Mouse (Mus musculus) heart, embryonic 10.5 days (tissue): ENCODE results near the gene B230307C23Rik. TPM values are rescaled to one million over a fixed set of nuclear protein-coding genes. Genes with fewer than 3 reads are reported as not detected.
"Not testable (repeated sequence)": the region's sequence is repeated elsewhere in the genome, so short reads cannot be mapped to it uniquely, and the experiment has no call there.

Experiments used
- DNase-seq: peaks from one replicate; pipeline ENCODE4 v3.0.0-alpha.2; 2017; ENCODE audit warnings: low spot score
- H3K27ac ChIP-seq: fragments of 300-500 bp; sonication (generic); 2 replicates; pipeline ENCODE4 v1.5.1; 2016; ENCODE audit warnings: mild to moderate bottlenecking
- H3K27me3 ChIP-seq: fragments of 300-500 bp; sonication (generic); 2 replicates; pipeline ENCODE4 v1.6.1; 2016; ENCODE audit warnings: mild to moderate bottlenecking; ENCODE audit not compliant: poor library complexity, insufficient read depth, severe bottlenecking
- H3K36me3 ChIP-seq: fragments of 300-500 bp; sonication (generic); 2 replicates; pipeline ENCODE4 v1.6.1; 2016; ENCODE audit warnings: mild to moderate bottlenecking, moderate library complexity
- H3K4me1 ChIP-seq: fragments of 300-500 bp; sonication (generic); 2 replicates; pipeline ENCODE4 v1.6.1; 2016; ENCODE audit warnings: mild to moderate bottlenecking
- H3K4me3 ChIP-seq: fragments of 300-500 bp; sonication (generic); 2 replicates; pipeline ENCODE4 v1.5.1; 2016; ENCODE audit warnings: mild to moderate bottlenecking, moderate library complexity
- H3K9me3 ChIP-seq: fragments of 300-500 bp; sonication (generic); 2 replicates; pipeline ENCODE4 v1.6.1; 2016; ENCODE audit warnings: mild to moderate bottlenecking, moderate library complexity
- WGBS: fragments of 180-500 bp; shearing (Covaris S2); methylation state at CpG from one replicate; pipeline ENCODE4 v1.1.7; 2016; 5-methylcytosine and 5-hydroxymethylcytosine counted together
- polyA plus RNA-seq: library from polyadenylated mRNA; unstranded; fragments of >200 nt; fragmentation: Nextera tagmentation; extraction: Ambion mirVana; gene quantifications from 2 replicates; pipeline ENCODE4 v1.2.1, GENCODE M21; 2016

Gene B230307C23Rik
- polyA plus RNA-seq, 1 experiment from 2014 or later, result 15.3 TPM

DNA sequence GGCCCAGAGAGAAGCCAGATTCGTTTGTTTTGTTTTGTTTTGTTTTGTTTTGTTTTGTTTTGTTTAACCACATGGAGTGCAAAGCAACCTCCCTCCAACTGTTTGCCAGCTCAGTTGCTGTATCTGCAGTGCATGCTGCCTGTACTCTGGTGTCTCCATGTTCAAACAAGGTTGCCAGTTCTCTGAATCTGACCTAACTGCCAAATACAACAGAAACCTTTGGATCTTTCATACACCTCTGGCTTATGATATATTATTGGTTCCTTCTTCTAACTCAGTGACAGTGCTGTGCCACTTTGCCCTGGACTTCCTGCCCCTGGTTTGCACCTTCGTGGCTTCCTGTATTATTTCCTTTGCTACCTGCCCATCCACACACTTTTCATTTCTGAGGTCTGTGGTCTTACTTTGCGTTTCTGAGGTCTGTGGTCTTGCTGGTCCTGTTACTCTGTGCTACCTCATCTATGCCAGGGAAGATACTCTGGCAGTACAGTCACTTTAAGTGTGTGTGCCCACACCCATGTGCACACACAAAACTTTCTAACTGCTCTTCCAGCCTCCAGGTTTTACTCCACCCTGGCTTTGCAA is 33.1 kb upstream of the B230307C23Rik start:
- Histone ChIP-seq H3K36me3 (0 out of 2 replicates have a peak, but pooled peaks cover 3% of the 10 kb centered on the region), H3K4me3 (no peak overlapping the region), H3K27ac (no peak overlapping the region), H3K4me1 (peaks cover 16% of the 10 kb centered on the region; the same call in 1 of the 2 replicates), H3K9me3 (no peaks in the 10 kb centered on the region), H3K27me3 (no peaks in the 10 kb centered on the region)
- no peak for DNase-seq
- whole genome bisulfite sequencing, result 75% methylated on average over 3 of the region's 3 CpGs

DNA sequence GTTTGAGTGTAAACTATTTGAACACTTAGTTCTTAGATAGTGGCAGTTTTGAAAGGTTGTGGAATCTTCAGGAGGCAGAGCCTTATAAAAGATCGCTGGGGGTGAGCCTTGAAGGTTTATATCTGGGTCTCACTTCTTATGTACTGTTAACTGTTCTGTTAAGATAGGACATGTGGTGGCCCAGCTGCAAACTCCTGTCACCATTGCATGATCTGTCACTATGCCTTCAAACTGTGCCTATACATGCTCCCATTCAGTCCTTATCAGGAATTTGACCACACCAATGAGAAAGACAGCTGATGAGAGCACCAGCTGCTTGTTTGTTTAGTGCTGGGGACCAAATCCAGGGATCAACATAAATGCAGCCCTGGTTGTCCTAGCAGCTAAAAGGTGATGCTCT is 19.8 kb upstream of the B230307C23Rik start:
- Histone ChIP-seq H3K27ac (no peak overlapping the region), H3K36me3 (no peaks in the 10 kb centered on the region), H3K4me3 (no peak overlapping the region), H3K4me1 (no peaks in the 10 kb centered on the region), H3K9me3 (no peaks in the 10 kb centered on the region), H3K27me3 (no peaks in the 10 kb centered on the region)
- 50% methylated on average over 1 of the region's 1 CpGs for WGBS
- no peak for DNase-seq

DNA sequence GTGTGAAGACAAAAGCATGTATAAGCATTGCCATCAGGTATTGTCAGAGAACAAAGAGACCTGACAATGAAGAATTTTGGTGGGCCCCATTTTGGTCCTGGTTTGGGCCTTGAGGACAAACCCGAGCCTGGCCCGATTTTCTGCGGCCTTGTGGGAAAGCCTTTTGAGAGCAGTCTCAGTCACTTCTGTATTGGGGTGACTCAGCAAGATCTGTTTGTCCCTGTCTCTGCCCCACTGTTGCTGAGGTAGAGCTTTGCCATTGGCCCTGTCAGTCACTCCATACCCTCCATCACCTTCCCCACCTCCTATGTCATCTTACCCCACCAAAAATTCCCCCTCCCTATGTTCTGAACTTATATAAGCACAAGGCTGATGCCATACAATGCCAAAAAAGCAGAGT is 19.4 kb upstream of the B230307C23Rik start:
- 81% methylated on average over 3 of the region's 3 CpGs for WGBS
- Histone ChIP-seq H3K36me3 (no peaks in the 10 kb centered on the region), H3K4me1 (no peaks in the 10 kb centered on the region), H3K9me3 (no peaks in the 10 kb centered on the region), H3K27me3 (no peaks in the 10 kb centered on the region), H3K27ac (no peak overlapping the region), H3K4me3 (no peak overlapping the region)
- DNase-seq, result no peak

DNA sequence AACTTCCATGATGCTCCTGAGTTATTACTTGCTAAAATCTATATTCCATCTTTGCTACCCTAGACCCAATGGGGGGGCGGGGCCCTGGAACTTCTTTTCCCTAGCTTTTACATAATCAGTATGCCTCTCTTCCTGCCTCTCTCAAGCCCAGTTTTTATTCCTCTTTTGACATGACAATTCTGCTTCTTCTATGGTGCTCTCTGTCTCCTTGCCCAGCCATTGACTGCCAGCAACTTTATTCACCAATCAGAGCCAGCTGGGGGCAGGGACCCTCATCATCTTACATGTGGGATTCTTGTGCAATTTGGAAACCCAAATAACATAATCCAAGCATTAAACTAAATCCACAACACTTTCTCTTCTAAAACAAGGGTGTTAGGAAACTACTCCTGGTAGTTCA is 15.8 kb upstream of the B230307C23Rik start:
- no peaks in the 10 kb centered on the region for H3K4me1 ChIP-seq
- no peaks in the 10 kb centered on the region for H3K27me3 ChIP-seq
- no peak overlapping the region for H3K27ac ChIP-seq
- no peak for DNase-seq
- 86% methylated on average over 1 of the region's 1 CpGs for WGBS
- no peak overlapping the region for H3K4me3 ChIP-seq
- no peaks in the 10 kb centered on the region for H3K36me3 ChIP-seq
- no peaks in the 10 kb centered on the region for H3K9me3 ChIP-seq

DNA sequence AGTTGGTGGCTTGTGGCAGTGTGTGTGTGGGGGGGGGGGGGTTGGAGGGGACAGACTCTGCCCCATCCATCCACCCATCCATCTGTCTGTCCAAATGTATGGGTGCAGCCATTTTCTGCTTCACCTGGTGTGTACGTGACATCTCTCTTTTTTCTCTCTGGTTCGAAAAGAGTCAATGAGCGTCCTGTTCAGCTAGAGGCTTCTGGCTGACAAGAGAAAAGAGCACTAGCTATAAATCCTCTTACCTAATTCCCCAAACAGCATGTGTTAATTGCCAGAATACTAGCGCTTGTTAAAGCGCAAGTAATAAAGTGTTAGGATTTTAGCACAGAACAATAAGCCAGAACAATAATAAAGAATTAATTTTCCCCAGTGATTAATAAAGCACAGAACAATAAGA is 12.5 kb upstream of the B230307C23Rik start:
- no peaks in the 10 kb centered on the region for H3K9me3 ChIP-seq
- no peak overlapping the region for H3K27ac ChIP-seq
- no peak overlapping the region for H3K4me3 ChIP-seq
- H3K4me1 ChIP-seq, result no peaks in the 10 kb centered on the region
- 75% methylated on average over 5 of the region's 5 CpGs for WGBS
- H3K27me3 ChIP-seq, result no peaks in the 10 kb centered on the region
- DNase-seq, result no peak
- no peaks in the 10 kb centered on the region for H3K36me3 ChIP-seq

DNA sequence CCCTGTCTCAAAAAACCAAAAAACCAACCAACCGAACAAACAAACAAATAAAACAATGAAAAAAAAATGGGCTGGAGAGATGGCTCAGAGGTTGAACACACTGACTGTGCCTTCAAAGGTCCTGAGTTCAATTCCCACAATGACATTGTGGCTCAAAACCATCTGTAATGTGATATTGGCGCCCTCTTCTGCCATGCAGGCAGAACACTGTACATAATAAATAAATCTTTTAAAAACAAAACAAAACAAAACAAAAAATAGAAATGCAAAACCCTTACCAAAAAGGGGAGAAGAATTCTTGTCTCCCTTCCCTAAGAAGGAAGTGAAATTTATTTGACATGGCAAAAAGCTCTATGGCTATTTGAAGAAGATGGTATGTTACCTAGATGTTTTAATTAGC is 5.6 kb upstream of the B230307C23Rik start:
- Histone ChIP-seq H3K4me1 (peaks cover 9% of the 10 kb centered on the region), H3K27me3 (no peaks in the 10 kb centered on the region), H3K4me3 (no peak overlapping the region), H3K9me3 (no peaks in the 10 kb centered on the region), H3K36me3 (no peaks in the 10 kb centered on the region), H3K27ac (no peak overlapping the region)
- no peak for DNase-seq
- 78% methylated on average over 2 of the region's 2 CpGs for WGBS

DNA sequence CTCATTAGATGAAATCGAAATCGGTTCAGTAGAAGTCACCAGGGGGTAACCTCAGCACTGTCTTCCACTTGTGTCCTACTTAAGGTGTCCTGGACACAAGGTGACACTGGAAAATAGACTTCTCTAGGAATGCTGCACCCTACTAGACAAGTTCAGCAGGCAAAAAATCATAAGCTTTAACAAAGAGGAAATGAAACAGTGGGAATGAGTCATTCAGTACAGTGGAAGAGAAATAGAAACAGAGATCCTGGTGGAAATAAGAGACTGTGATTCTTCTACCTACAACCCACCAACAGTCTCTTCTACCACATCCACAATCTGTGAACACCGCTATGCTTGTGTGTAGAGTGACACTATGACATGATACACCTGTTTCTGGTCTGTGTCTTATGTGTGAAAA is 4.6 kb upstream of the B230307C23Rik start:
- DNase-seq, H3K4me1 ChIP-seq, H3K36me3 ChIP-seq, H3K4me3 ChIP-seq, H3K27ac ChIP-seq, H3K9me3 ChIP-seq, H3K27me3 ChIP-seq: not testable (repeated sequence)
- WGBS, result 73% methylated on average over 3 of the region's 3 CpGs

DNA sequence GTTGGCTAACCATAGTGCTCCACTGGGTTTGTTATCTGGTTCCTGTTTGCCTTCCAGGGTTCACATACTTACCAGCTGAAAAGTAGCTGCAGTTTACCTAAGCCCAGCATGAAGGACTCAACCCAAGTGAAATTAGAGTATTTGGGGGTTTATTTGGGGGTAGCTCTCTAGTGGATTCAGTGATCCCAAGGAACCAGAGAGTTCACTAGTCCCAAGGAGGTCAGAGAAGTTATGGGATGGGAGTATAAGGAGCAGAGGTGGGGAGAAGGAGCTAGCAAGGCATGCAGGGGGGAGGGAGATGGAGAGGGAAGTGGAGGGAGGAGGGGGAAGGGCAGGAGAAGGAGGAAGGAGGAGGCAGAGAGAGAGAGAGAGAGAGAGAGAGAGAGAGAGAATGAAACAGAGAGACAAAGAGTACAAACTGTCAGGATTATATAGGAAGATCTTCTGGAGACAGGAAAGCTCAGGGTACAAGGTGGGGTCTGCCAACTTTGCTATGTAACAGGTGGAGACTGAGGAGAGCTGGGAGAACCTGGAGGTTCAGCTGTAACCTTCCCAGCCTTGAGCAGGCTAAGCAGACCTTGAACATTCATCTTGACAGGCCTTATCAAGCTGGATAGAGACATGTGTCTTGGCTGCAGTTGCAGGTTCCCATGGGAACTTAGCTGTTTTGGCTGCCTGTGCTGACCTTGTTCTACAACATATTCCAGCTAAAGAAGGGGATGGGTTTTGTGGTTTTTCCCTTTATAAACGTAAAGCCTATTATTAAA is 1.1 kb upstream of the B230307C23Rik start:
- WGBS, result 18% methylated on average over 1 of the region's 1 CpGs
- H3K36me3 ChIP-seq, result peaks cover 14% of the 10 kb centered on the region
- no peak for DNase-seq
- H3K4me3 ChIP-seq, result peak overlapping the region; percentile 66
- peak overlapping the region; percentile 86; the same call in 1 of the 2 replicates for H3K27ac ChIP-seq
- no peaks in the 10 kb centered on the region for H3K9me3 ChIP-seq
- H3K4me1 ChIP-seq, result peaks cover 16% of the 10 kb centered on the region
- no peaks in the 10 kb centered on the region for H3K27me3 ChIP-seq

DNA sequence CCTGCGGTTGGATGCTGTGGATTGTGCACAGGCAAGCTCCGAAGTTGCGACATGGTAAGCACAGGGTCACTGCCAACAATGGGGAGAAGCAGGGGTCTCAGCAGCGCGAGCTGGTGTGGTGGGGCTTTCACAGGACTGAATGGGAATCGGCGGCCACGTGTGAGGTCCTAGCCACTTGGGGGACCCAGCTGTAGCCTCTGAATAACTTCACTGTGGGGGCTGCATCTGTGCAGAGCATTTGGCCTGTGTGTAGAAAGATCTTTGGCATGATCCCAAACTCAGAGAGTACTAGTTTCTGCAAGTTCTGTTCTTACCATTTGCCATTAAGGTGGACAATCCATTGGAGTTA is 242 bp downstream of the B230307C23Rik start:
- Histone ChIP-seq H3K4me1 (peaks cover 16% of the 10 kb centered on the region), H3K27ac (peak overlapping the region; percentile 86), H3K36me3 (peaks cover 18% of the 10 kb centered on the region), H3K4me3 (peak overlapping the region; percentile 66)
- DNase-seq, H3K27me3 ChIP-seq, H3K9me3 ChIP-seq: not testable (repeated sequence)
- 0% methylated on average over 8 of the region's 8 CpGs for WGBS

DNA sequence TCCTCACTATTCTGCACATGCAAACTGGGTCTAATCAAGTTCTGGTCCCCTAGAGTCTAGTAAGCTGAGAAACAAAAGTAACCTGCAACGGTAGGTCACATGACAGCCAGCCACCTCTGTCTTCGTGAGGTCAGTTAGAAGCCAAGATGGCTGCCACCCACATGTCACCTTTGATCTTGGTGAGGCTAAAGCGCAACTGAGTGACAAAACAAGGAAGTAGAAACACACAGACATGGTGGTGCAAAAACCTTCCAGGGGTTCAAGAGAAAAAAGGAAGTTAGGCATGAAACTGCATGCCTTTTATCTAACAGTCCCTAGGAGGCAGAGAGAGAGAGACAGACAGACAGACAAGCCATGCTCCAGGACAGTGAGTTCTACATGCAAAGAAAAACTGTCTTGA is 25.0 kb downstream of the B230307C23Rik start:
- H3K4me3 ChIP-seq, result no peak overlapping the region
- H3K9me3 ChIP-seq, result peaks cover 16% of the 10 kb centered on the region; the same call in 1 of the 2 replicates
- WGBS, result 90% methylated on average over 3 of the region's 3 CpGs
- no peak overlapping the region for H3K27ac ChIP-seq
- no peak for DNase-seq
- H3K4me1 ChIP-seq, result no peaks in the 10 kb centered on the region
- H3K27me3 ChIP-seq, result no peaks in the 10 kb centered on the region
- peaks cover 41% of the 10 kb centered on the region for H3K36me3 ChIP-seq

DNA sequence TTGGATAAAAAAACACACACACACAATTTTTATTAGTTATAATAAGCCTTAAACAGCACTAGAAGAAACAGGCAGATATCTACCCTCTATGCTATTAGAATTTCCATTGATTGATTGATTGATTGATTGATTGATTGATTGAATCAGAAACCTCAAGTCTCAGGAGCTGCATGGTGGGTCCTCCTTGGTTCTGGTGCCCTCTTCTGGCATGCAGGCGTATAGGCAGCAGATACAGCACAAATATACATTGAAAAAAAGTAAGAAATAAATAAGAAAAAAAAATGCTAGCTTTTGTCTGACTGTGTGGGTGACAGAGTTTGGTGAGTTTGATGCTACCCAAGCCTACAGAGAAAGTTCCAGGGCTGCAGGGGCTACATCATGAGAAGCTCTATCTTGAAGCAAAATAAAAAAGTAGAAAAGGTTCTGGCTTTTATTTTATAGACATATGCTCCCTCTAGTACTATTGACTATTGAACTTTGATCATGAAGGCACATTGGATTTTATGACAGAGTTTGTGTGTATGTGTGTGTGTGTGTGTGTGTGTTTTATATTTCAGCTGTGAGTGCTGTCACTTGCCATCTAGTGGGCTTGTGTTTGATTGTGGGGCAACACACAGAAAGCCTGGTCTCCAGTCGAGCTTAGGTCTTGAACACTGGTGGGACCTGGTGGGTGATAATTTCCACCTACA is 25.7 kb downstream of the B230307C23Rik start:
- Histone ChIP-seq H3K27me3 (no peaks in the 10 kb centered on the region), H3K36me3 (peaks cover 34% of the 10 kb centered on the region), H3K4me1 (no peaks in the 10 kb centered on the region), H3K27ac (no peak overlapping the region), H3K4me3 (no peak overlapping the region), H3K9me3 (peaks cover 10% of the 10 kb centered on the region; the same call in 1 of the 2 replicates)
- DNase-seq, result no peak
- WGBS, result 70% methylated on average over 2 of the region's 2 CpGs

DNA sequence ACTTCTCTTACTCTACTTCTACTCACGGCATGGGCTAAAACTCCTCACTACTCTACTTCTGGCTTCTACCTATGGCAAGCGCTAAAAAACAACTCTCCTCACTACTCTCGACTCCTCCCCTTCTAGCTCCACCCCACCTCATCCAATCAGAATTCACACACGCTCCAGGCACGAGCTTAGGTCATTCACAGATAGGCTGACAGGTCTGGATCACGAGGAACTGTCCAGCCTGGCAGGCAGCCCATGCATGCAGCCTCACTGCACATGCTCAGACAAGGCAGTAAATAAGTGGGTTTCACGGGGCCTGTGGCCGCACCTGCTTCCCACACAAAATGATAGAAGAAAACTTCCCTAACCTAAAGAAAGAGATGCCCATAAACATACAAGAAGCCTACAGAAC is 29.1 kb downstream of the B230307C23Rik start:
- peaks cover 18% of the 10 kb centered on the region for H3K36me3 ChIP-seq

DNA sequence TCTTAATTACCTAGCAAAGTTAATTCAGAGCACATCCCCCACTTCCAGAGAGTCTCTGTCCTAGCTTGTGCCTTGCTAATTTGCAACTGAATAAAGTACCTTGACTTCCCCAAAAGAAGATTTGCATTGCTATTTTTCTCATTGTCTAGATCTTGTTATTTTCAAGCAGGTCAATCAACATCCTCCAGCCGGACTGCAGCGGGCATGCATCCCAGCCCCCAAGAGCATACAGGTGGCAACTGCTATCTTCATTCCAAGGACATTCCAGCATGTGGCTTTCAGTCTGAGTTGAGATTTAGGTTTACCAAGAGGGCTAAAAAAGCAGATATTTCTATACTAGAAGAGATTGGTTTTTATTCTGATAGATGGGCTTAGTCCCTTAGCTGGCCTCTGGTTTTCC is 37.9 kb downstream of the B230307C23Rik start:
- not testable (repeated sequence) for H3K27me3 ChIP-seq, H3K27ac ChIP-seq, H3K4me3 ChIP-seq, DNase-seq, H3K9me3 ChIP-seq, H3K4me1 ChIP-seq
- WGBS, result 93% methylated on average over 2 of the region's 2 CpGs
- H3K36me3 ChIP-seq, result peaks cover 22% of the 10 kb centered on the region

More for the DNA sequence above, 29.1 kb downstream of the B230307C23Rik start:
- H3K27me3 ChIP-seq, H3K4me1 ChIP-seq, DNase-seq, H3K27ac ChIP-seq, H3K4me3 ChIP-seq, H3K9me3 ChIP-seq: not testable (repeated sequence)
- 81% methylated on average over 8 of the region's 8 CpGs for WGBS
